Mouse (Mus musculus): ENCODE measurements at regions not wholly inside any gene's neighbourhood (a gene's known extent, or its start where the extent isn't known, plus 50 kb on each side); places are given as distances from the start of the nearest gene placed in this dataset.

DNA sequence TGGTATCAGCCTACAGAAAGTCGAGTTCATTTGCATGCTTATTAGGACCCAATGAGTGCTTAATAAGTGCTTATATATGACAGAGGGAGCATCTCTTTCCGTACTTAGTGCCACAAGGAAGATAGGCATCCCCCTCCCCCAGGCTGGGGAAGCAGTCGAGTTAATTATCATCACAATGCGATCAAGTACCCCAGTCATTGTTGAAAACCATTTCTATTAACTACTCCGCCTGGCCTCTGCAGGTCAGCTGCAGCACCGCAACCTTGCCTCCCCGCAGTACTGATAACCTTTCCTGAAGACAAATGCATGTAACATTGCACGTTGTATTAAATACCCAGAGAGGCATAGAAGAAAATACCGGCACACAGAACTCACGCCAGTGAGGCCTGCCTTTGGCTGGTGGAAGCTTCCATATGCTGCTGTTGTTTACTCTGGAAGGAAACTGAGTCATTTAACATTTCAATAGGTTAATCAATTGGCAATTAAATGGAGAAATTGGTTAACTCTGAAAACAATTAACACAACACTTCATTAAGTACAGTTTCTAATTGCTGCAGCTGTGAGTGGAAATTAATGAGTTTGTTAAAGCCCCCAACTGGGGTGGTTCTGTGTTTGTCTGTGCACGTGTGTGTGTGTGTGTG lies 80.6 kb upstream of the Otx2 start:
- peak; percentile 82 for DNase-seq (ENCODE audit: low read depth, low spot score)

DNA sequence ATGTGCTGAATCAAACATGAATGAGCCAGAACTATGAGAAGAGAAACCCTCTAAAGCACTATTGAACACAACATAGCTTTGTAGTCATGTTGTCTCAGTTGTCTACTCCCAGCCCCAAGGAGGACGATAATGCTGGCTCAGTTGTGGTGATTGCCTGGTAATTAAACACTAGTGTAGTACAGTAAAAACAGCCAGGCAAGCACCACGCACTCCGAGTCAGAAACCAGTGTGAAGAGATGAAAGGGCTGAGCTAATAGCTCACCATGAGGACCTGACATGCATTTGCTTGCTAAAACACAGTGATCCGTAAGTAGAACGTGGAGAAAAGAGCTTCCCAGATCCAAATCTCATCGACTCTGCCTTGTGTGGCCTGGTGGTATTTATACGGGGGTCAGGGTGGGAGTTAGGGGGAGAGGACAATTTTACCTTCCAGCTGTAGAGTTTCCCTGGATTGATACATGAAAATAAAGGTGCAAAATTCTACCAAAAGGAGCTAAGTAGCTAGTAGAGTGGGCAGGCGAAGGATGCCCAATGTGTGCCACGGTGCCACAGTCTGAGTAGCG lies 80.0 kb upstream of the Otx2 start:
- no peak for DNase-seq (ENCODE audit: low read depth, low spot score)

DNA sequence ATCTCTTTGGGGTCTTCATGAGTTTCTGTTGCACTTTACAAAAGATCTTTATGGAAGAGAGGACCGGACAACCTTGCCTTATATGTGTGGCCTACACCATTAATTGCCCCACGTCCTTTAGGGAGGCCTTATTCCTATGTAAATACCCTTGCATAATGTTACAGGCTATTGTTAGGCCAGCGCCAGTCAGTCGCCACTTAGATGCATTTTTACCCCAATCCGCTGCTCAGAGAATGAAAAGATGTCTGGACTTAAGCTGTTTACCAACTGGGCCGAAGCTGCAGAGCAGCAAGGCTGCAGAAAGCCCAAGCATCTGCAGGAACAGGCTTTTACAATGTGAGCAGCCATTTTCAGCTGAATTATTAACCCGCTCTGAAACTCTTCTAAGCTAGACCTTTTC lies 79.5 kb upstream of the Otx2 start:
- no peak for DNase-seq (ENCODE audit: low read depth, low spot score)

DNA sequence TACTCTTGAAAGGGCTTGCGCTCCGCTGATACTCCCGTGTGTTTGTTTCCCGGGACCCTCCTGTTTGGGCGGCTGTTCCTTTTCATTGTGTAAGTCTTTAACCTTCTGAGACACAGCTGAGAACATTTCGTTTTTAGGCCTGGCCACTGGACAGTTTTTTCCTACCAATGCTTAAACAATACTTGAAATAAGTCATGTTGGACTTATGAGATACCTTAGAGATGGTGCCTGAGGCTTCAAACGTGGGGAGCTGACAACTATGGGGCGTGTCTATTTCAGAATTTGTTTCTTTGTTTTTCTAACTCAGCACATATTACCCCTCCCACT lies 78.9 kb upstream of the Otx2 start:
- no peak for DNase-seq (ENCODE audit: low read depth, low spot score)

DNA sequence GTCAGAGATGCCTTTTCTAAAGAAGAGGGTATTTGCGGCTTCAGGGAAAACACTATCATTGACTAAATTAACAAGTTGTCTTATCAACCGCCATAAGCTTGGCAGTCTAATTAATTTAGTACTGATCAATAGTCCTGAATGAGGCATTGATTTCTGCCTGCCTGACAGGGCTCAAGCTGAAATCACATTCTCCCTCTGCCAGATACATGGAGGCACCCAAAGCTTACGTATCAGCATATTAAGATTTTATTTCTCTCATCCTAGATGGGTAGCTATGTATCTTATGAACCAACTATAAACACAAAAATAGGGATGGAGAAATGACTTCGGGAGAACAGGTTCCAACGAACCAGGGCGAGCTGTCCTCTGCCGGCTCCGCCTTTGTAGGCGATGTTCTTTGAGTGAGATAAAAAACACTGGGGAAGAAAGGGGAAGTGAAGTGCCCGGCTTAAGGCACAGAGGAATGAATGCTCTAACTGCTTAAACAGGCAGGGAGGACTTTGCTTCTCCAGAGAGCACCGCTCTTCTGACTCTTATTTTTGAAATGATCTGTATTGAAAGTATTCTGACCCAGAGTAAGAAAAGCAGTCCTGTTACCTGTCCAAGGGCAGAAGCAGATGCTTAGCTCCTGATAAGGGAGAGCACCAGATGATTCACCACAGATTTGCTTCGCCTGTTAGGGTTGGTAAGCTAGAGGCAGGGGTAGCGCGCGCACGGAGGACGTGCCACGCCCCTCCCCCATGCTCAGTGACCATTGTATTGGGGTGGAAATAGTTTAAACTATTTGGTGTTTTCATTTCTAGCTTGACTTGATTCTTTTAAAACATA lies 78.3 kb upstream of the Otx2 start:
- no peak for DNase-seq (ENCODE audit: low read depth, low spot score)

DNA sequence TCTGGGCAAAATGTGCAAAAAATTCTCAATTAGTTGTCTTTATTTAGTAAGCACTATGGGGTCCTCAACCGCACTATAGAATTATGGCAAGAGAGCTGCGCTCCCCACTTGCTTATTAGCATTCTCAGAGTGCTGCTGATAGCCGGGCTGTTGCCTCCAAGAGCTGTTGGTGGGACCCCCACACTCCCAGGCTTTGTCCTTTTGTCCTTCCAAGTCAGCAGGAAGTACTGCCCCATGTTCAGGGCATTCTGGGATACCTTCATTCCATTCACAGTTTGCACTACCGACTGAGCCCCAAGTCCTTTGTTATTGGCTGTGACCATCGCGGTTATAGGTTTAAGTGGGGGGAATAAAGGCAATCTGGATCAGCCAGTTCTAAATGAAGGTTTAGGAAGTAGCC lies 77.4 kb upstream of the Otx2 start:
- DNase-seq (ENCODE audit: low read depth, low spot score): no peak

DNA sequence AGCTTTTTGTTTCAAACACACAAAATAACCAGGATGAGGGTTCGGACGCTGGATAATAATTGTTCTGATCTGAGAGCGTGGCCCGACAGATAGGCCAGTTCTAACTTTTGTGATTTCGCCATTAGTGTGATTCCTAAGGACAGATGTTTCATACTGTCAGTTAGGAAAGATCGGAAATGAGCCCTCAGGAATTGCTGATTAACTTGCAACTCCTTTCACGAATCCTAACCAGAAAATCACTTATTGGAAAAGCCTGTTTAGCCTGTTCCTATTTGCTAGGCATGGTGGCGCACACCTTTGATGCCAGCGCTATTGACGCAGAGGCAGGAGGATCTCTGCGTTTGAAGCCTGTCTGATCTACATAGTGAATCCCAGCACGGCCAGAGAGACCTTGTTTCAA lies 75.4 kb upstream of the Otx2 start:
- no peak for DNase-seq (ENCODE audit: low read depth, low spot score)

DNA sequence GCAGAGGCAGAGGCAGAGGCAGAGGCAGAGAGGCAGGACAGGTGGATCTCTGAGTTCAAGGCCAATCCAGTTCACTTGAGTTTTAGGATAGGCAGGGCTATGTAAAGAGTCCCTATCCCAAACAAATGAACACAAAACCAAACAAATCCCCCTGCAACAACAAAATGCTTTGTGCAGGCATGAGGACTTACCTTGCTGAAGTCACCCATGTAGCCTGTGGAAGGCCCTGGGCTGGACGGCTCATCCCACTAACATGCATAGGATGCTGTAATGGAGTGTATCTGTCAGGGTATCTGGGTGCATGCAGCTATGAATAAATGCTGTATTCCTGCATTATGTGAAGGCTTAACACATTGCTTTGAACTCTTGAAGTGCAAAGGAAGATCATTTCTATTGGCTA lies 74.3 kb upstream of the Otx2 start:
- DNase-seq (ENCODE audit: low read depth, low spot score): no peak

DNA sequence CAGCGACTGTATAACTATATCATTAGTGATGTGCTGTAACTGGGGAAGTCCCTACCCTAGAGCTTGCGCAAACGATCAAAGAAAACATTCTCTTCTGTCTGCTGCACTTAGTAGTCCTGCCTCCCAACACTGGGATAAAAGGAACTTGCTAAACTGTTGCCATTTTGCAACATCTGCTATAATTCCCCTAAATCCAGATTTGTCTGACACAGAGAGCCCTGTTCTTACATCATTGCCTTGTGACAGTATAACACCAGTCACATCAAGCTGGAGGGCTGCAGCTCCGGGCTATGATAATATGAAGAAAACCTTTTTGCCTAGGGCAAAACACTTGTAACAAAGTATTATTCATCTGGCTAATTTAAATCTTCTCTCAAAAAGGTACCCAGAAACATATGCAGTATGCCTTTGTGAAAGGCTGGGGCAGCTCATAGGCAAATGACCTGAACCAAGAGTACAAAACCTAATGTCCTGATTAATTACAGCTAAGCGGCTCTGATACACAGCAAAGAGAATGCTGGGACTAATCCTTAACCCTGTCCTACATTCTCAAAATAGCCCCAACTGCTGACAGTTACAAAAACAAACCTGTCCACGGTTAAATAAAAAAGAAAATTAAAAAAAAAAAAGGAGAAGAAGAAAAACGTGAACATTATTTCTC lies 67.5 kb upstream of the Otx2 start:
- no peak for DNase-seq (ENCODE audit: low read depth, low spot score)

DNA sequence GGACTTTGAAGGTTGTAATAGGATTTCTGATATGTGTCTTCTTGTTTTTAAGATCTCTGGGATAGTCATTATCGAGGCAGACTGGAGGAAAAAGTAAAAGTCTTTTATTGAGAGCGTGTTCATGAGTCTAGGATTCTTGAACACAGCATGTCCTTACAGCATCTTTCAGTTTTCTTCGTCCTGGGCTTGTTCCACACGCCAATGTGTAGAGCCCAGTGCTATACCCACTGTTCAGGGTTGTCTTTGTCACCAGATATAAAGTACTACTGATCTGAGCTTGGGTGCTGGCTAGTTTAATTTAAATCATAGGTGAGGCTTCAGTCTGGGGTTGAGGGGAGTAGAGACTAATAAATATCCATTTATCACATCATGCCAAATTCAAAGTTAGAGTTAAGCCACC lies 65.5 kb upstream of the Otx2 start:
- no peak for DNase-seq (ENCODE audit: low read depth, low spot score)

DNA sequence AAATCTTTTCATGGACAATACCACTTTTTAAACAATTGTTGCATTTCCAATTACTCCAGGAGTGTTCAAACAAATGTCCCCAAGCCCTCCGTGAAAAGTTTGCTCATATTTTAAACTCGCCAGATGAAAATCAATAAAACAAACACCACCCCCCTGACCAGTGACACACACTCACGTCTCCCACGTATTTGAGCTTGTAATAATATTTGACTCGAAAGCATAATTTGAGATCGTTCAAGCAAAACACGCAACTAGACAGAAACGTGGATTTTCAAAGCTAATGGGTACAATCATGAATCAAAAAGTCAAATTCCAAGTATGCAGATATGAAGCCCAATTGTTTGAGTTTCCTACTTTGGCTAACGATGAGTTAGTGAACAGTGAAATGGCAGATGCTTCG lies 65.0 kb upstream of the Otx2 start:
- no peak for DNase-seq (ENCODE audit: low read depth, low spot score)

DNA sequence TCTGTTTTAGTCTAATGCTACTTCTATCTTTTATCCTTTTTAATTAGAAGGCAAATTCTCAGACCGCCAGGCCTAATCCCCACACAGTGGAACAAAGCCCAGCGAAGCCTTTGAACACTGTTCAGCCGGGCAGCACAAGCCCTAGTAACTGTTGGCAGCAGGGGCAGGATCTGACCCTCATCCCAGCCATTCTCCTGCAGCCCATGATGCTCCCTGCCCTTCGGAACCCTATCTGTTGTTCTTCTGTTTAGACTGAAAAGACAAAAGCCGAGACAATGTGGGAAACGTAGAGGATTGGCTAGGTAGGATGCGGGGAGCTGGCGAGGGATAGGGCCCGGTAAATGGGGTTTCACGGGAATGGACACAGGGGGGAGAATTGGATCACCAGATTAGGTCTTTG lies 64.6 kb upstream of the Otx2 start:
- no peak for DNase-seq (ENCODE audit: low read depth, low spot score)

DNA sequence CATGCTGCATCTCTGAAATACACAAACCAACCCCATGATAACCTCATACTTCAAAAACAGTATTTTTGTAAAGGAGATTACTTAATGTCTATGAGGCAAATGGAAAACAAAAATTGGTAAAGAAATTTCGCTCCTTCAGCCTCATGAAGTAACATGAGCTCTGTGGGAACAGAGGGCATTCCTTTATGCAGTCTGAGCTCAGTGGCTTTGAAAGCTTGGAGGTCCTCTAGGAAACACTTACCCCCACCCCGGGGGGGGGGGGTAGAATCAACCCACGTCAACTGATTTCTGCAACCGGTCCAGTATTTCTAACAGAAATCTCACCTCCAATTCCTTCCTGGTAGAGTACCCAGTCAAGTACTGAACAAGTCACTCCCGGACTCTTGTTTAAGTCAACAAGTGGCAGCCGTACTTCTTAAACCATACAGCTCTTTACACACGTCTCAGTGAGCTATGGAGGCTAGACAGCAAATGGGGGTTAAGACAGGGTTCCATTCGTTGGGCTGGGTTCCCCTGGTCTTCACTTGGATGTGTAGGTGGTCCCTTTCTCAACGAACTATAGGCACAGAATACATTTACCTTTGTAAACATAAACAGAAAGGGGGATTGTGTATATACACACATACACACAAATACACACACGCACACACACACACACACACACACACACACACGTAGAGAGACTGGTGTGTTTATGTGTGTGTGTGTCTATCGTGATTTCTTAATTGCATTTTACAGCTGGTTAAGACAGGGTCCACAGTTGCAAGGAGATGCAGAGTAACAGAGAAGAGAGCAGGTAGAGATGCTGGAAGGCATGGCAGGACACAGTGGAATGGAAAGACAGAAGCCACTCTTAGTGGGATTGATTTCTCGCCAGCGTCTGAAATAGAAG lies 63.6 kb upstream of the Otx2 start:
- DNase-seq (ENCODE audit: low read depth, low spot score): no peak

DNA sequence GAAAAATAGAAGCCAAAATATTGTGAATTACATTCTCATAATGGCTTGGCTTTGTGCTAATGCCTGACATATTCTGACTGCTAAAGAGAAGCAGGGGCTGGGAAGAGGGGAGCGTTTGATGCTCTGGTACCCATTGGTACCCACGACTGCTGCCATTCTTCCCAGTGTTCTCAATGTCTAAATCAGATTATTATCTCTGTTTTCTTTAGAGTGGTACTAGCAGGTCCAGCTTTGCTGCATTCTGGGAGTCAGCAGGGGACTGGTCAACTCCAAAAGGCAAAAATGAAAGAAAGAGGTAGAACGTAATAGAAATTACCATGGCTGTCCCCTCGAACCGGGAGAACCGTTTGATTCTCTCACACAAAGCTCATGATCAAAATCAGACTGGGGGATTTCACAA lies 62.6 kb upstream of the Otx2 start:
- no peak for DNase-seq (ENCODE audit: low read depth, low spot score)

DNA sequence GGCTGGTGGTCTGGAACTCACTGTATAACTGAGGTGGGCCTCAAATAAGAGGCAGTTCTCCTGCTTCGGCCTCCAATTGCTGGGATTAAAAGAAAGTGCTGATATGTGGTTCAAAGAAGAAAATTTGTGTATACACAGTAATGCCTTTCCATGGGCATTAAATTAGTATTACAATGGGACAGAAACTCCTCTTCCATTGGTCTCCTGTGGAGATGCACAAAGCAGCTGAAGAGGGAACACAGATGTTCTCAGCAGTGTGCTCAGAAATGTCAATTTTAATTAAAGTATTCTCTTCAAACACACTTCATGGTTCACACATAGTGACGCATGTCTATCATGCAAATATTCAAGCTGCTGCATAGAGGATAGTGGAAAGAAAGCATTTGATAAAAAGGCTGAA lies 56.4 kb upstream of the Otx2 start:
- peak; percentile 69 for DNase-seq (ENCODE audit: low read depth, low spot score)
